In genomic region chr15:77831138-77831579, GRCm38 (mm10) we compare ENCODE assay signal across 10 mouse cellular contexts. TPM values are rescaled to one million over a fixed set of nuclear protein-coding genes. Genes with fewer than 3 reads are reported as not detected.
DNase-seq lines count a peak whose midpoint lies in the region; ATAC-seq and TF ChIP-seq lines count a peak whose summit lies in the region.
"Had no signal": no experiment of that assay in that cellular context is flagged by ENCODE, and none has a peak within 500 bp of the region (broad histone marks: within the 10 kb centered on the region; RNA-seq: fewer than 3 reads in every experiment).

No protein-coding gene starts in this region.

- no peak overlapping the region for H3K4me2 ChIP-seq in lung, embryonic 15.5 days
- H3K4me2 ChIP-seq in liver, embryonic 16.5 days (ENCODE audit: low read depth, low read length), result no peak overlapping the region
- peak overlapping the region; percentile 17; the same call in 1 of the 2 replicates for H3K4me2 ChIP-seq in stomach, embryonic 15.5 days
- H3K4me2 ChIP-seq in hindbrain, postnatal 0 days (ENCODE audit: low read depth, low read length), result no peak overlapping the region
- H3K4me2 ChIP-seq: heart, embryonic 13.5 days; midbrain, embryonic 13.5 days had no signal

- TF ChIP-seq CTCF in gastrocnemius, adult 2 months (IDR thresholded peaks at IDR 0.05), result no peak
- TF ChIP-seq CTCF in hindbrain, postnatal 0 days (IDR thresholded peaks at IDR 0.05; ENCODE audit: low read depth), result no peak

- H3K9ac ChIP-seq in lung, embryonic 15.5 days, result no peak overlapping the region
- no peak overlapping the region for H3K9ac ChIP-seq in liver, embryonic 16.5 days (ENCODE audit: low read depth, low read length)
- H3K9ac ChIP-seq in stomach, embryonic 15.5 days, result no peak overlapping the region
- no peak overlapping the region for H3K9ac ChIP-seq in hindbrain, postnatal 0 days (replicated peaks; ENCODE audit: low read length)
- H3K9ac ChIP-seq: heart, embryonic 13.5 days; midbrain, embryonic 13.5 days had no signal

- WGBS in lung, embryonic 15.5 days, result 45% methylated on average over 2 of the region's 2 CpGs
- 52% methylated on average over 2 of the region's 2 CpGs for WGBS in liver, embryonic 16.5 days (ENCODE audit: insufficient replicate concordance)
- 53% methylated on average over 2 of the region's 2 CpGs for WGBS in stomach, embryonic 15.5 days
- WGBS in hindbrain, postnatal 0 days, result 97% methylated on average over 2 of the region's 2 CpGs

- no peak for ATAC-seq in lung, embryonic 15.5 days (ENCODE audit: borderline replicate concordance, extremely low read depth, low FRiP score, low TSS enrichment)
- ATAC-seq in liver, embryonic 16.5 days (ENCODE audit: low read depth), result no peak
- ATAC-seq in stomach, embryonic 15.5 days (ENCODE audit: insufficient read depth, low FRiP score, low read depth), result no peak
- no peak for ATAC-seq in hindbrain, postnatal 0 days
- ATAC-seq: midbrain, embryonic 13.5 days had no signal

- H3K4me3 ChIP-seq in gastrocnemius, adult 2 months, result no peak overlapping the region
- H3K4me3 ChIP-seq in lung, embryonic 15.5 days, result no peak overlapping the region
- H3K4me3 ChIP-seq in liver, embryonic 16.5 days (ENCODE audit: low read depth, low read length), result no peak overlapping the region
- no peak overlapping the region for H3K4me3 ChIP-seq in stomach, embryonic 15.5 days (replicated peaks)
- no peak overlapping the region for H3K4me3 ChIP-seq in hindbrain, postnatal 0 days (ENCODE audit: low read length)
- H3K4me3 ChIP-seq: heart, embryonic 13.5 days; midbrain, embryonic 13.5 days had no signal

- H3K36me3 ChIP-seq in lung, embryonic 15.5 days, result no peaks in the 10 kb centered on the region
- peaks cover 6% of the 10 kb centered on the region for H3K36me3 ChIP-seq in liver, embryonic 16.5 days (ENCODE audit: control insufficient read depth, insufficient read depth)
- H3K36me3 ChIP-seq in stomach, embryonic 15.5 days, result no peaks in the 10 kb centered on the region
- H3K36me3 ChIP-seq in hindbrain, postnatal 0 days (ENCODE audit: insufficient read depth, low read length), result no peaks in the 10 kb centered on the region
- H3K36me3 ChIP-seq: midbrain, embryonic 13.5 days had no signal

- DNase-seq in gastrocnemius, adult 2 months, result no peak
- no peak for DNase-seq in gastrocnemius, adult 8-10 months (ENCODE audit: low spot score in 2 of 2)
- no peak for DNase-seq in lung, postnatal 10 days
- no peak for DNase-seq in embryo, embryonic 11 days
- DNase-seq in hindbrain, postnatal 0 days (ENCODE audit: low spot score), result no peak

- intact Hi-C loops in gastrocnemius, adult 2 months (cut with DNase I), result no loop called here

- H3K27me3 ChIP-seq in lung, embryonic 15.5 days, result no peaks in the 10 kb centered on the region
- no peaks in the 10 kb centered on the region for H3K27me3 ChIP-seq in liver, embryonic 16.5 days (ENCODE audit: control insufficient read depth, insufficient read depth, low read depth, low read length)
- no peaks in the 10 kb centered on the region for H3K27me3 ChIP-seq in stomach, embryonic 15.5 days (replicated peaks)
- H3K27me3 ChIP-seq in hindbrain, postnatal 0 days (ENCODE audit: insufficient read depth, low read length), result no peaks in the 10 kb centered on the region
- H3K27me3 ChIP-seq: heart, embryonic 13.5 days; midbrain, embryonic 13.5 days had no signal

- H3K9me3 ChIP-seq in lung, embryonic 15.5 days, result no peaks in the 10 kb centered on the region
- no peaks in the 10 kb centered on the region for H3K9me3 ChIP-seq in liver, embryonic 16.5 days (replicated peaks; ENCODE audit: control insufficient read depth, low read length)
- no peaks in the 10 kb centered on the region for H3K9me3 ChIP-seq in stomach, embryonic 15.5 days
- H3K9me3 ChIP-seq in hindbrain, postnatal 0 days (ENCODE audit: low read length), result no peaks in the 10 kb centered on the region
- H3K9me3 ChIP-seq: heart, embryonic 13.5 days; midbrain, embryonic 13.5 days had no signal

- peaks cover 83% of the 10 kb centered on the region for H3K4me1 ChIP-seq in lung, embryonic 15.5 days
- H3K4me1 ChIP-seq in liver, embryonic 16.5 days (ENCODE audit: control insufficient read depth, low read depth, low read length), result peaks cover 84% of the 10 kb centered on the region
- H3K4me1 ChIP-seq in stomach, embryonic 15.5 days, result peaks cover 77% of the 10 kb centered on the region
- peaks cover 3% of the 10 kb centered on the region; the same call in 1 of the 2 replicates for H3K4me1 ChIP-seq in hindbrain, postnatal 0 days (ENCODE audit: insufficient read depth, low read length)

- H3K27ac ChIP-seq in gastrocnemius, adult 2 months, result peak overlapping the region; percentile 62; the same call in 1 of the 2 replicates
- peak overlapping the region; percentile 77 for H3K27ac ChIP-seq in lung, embryonic 15.5 days
- H3K27ac ChIP-seq in liver, embryonic 16.5 days (ENCODE audit: low read length), result 0 out of 2 replicates have a peak overlapping the region, but pooled peaks have one; percentile 4
- H3K27ac ChIP-seq in stomach, embryonic 15.5 days, result peak overlapping the region; percentile 74
- H3K27ac ChIP-seq in hindbrain, postnatal 0 days, result no peak overlapping the region
- H3K27ac ChIP-seq: midbrain, embryonic 13.5 days had no signal

RNA-seq across cellular contexts. Expression of gene Myh9, which starts 10.8 kb away (rescaled TPM):
- total RNA-seq in gastrocnemius, adult 2 months (2021), result 10 to 100 TPM; 37.4 to 57.4 TPM
- total RNA-seq in gastrocnemius, adult 8-10 months (2022), result 10 to 100 TPM; 33.4 to 51.3 (median 39.4) TPM
- 62.5 and 67.7 TPM in 2 replicates for polyA plus RNA-seq in lung, embryonic 15.5 days (2015; fragmentation: Nextera tagmentation; extraction: Ambion mirVana)
- polyA plus RNA-seq in liver, embryonic 16.5 days (2015; fragmentation: Nextera tagmentation; extraction: Ambion mirVana), result 19.7 and 21.9 TPM in 2 replicates
- polyA plus RNA-seq in stomach, embryonic 15.5 days (2015; fragmentation: Nextera tagmentation; extraction: Ambion mirVana), result 57.0 TPM in 2 replicates
- total RNA-seq in hindbrain, postnatal 0 days (2014; rRNA removed), result 29.4 and 33.6 TPM in 2 replicates
- polyA plus RNA-seq in hindbrain, postnatal 0 days (2015; fragmentation: Nextera tagmentation; extraction: Ambion mirVana), result 8.4 and 9.1 TPM in 2 replicates
